Mouse (Mus musculus) heart, embryonic 15.5 days (tissue): ENCODE data around the gene Acad10. TPM values are rescaled to one million over a fixed set of nuclear protein-coding genes. Genes with fewer than 3 reads are reported as not detected.
"Not testable (repeated sequence)": the region's sequence is repeated elsewhere in the genome, so short reads cannot be mapped to it uniquely, and the experiment has no call there.

Experiments
- ATAC-seq: fragments of 200-750 bp; cut with Nextera tagmentation; replicated peaks from 2 replicates; pipeline ENCODE4 v1.8.0; 2017; ENCODE audit warnings: low read depth, moderate TSS enrichment; ENCODE audit not compliant: insufficient number of reproducible peaks, insufficient read depth, low FRiP score
- H3K27ac ChIP-seq: fragments of 300-500 bp; sonication (generic); 2 replicates; pipeline ENCODE4 v1.5.1; 2015; ENCODE audit warnings: mild to moderate bottlenecking, inconsistent platforms
- H3K27me3 ChIP-seq: fragments of 300-500 bp; sonication (generic); 2 replicates; pipeline ENCODE4 v1.6.1; 2015; ENCODE audit warnings: inconsistent platforms
- H3K36me3 ChIP-seq: fragments of 300-500 bp; sonication (generic); 2 replicates; pipeline ENCODE4 v1.6.1; 2015; ENCODE audit warnings: mild to moderate bottlenecking, inconsistent platforms
- H3K4me1 ChIP-seq: fragments of 300-500 bp; sonication (generic); replicated peaks from 2 replicates; pipeline ENCODE4 v1.6.1; 2015; ENCODE audit warnings: inconsistent platforms
- H3K4me2 ChIP-seq: fragments of 300-500 bp; sonication (generic); 2 replicates; pipeline ENCODE4 v1.6.1; 2015; ENCODE audit warnings: inconsistent platforms, mild to moderate bottlenecking, moderate library complexity
- H3K4me3 ChIP-seq: fragments of 300-500 bp; sonication (generic); 2 replicates; pipeline ENCODE4 v1.5.1; 2015; ENCODE audit warnings: mild to moderate bottlenecking, inconsistent platforms
- H3K9ac ChIP-seq: fragments of 300-500 bp; sonication (generic); 2 replicates; pipeline ENCODE4 v1.6.1; 2015; ENCODE audit warnings: mild to moderate bottlenecking, inconsistent platforms
- H3K9me3 ChIP-seq: fragments of 300-500 bp; sonication (generic); replicated peaks from 2 replicates; pipeline ENCODE4 v1.6.1; 2016; ENCODE audit warnings: inconsistent platforms
- WGBS: fragments of 180-500 bp; shearing (Covaris S2); methylation state at CpG from one replicate; pipeline ENCODE4 v1.1.7; 2015; ENCODE audit warnings: mixed read lengths; 5-methylcytosine and 5-hydroxymethylcytosine counted together
- polyA plus RNA-seq: library from polyadenylated mRNA; unstranded; fragments of >200 nt; fragmentation: Nextera tagmentation; extraction: Ambion mirVana; gene quantifications from 2 replicates; pipeline ENCODE4 v1.2.1, GENCODE M21; 2015

Acad10 gene
- polyA plus RNA-seq: 1.6 and 2.5 TPM in 2 replicates

DNA sequence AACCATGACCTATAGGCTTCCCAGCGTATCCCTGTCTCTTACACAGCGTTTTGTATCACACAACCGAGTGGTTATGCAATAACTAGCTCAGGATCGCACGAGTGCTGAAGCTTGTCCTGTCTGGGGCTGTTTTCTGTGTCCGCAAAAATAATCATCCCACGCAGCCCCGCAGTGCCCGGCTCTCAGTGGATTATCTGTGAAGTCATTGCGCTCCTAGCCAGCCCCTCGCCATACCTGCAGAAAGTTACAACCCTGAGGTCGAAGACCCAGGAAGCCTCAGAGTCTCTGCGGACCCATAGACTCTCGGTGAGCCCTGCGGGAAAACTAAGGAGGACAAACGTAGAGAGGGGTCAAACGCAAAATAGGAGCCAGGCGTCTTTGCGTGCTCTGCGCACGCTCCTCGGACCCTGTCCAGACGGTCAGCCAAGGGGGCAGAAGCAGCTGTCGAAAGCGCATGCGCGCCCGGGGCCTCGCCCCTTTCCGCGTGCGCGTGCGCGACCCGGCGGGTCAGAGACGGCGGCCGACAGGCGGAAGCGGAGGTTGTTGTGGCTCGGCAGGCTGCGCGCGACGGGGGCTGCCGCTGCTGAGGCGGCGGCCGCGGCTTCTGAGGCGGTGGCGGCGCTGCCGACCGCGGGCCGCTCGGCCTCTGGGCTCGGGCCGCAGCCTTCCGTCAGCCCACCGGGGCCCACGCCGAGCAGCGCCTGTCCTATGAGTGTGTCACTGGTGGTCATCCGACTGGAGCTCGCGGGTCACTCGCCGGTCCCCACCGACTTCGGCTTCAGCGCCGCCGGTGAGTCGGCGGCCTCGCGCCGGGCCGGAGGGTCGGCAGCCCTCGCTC, at the start of gene Acad10, which contains the start of gene Brap:
TSS of gene Acad10 (minus strand) at position 456 of the 838 bp plus-strand sequence.
TSS of gene Brap (plus strand) at position 505 of the 838 bp plus-strand sequence.
- peak; percentile 92 for ATAC-seq
- H3K4me2 ChIP-seq: peak within 1 kb of the TSS; percentile 74
- peak within 1 kb of the TSS; percentile 63 for H3K27ac ChIP-seq
- H3K27me3 ChIP-seq: no peaks in the 10 kb centered on the region
- peak within 1 kb of the TSS; percentile 90 for H3K4me3 ChIP-seq
- no peaks in the 10 kb centered on the region for H3K9me3 ChIP-seq
- H3K4me1 ChIP-seq: peaks cover 15% of the 10 kb centered on the region
- H3K36me3 ChIP-seq: peaks cover 25% of the 10 kb centered on the region
- H3K9ac ChIP-seq: peak within 1 kb of the TSS; percentile 88
- WGBS: 1% methylated on average over 74 of the region's 85 CpGs

DNA sequence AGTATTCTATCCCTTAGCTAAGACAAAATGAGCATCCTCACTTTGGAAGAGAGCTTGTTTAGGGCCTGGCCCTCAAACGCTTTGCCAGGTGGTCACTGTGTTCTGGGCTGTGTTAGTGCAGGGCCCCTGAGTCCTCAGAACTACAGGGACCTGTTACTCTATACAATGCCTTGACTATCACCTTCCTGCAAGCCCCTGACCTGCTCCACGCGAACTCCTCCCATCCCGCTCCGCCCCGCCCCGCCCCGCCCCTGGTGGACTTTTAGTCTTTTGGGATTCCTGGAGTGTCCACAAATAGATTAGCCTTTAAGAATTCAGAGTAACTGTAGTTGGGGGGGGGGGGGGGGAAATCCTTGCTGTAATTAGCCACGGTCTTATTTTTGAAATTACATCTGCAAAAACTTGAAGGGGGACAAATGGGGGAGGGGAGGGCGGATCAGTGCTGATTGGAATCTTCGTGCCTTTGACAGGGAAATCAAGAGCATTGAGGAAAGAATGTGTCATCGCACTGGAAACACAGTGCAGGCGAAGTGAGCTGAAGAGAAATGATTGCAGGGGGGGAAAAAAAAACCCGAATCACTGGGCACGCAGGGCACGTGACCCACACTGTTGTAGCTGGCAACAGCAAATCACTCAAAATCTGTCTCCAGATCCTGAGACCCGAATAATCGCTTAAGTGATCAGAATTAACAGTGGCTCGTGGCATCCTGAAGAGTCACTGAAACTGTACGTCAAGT, 44.4 kb upstream of the Acad10 start:
- H3K9me3 ChIP-seq: no peaks in the 10 kb centered on the region
- H3K4me1 ChIP-seq: peaks cover 25% of the 10 kb centered on the region
- H3K9ac ChIP-seq: 0 out of 2 replicates have a peak overlapping the region, but pooled peaks have one; percentile 19
- peak overlapping the region; percentile 65 for H3K4me2 ChIP-seq
- 6% methylated on average over 20 of the region's 20 CpGs for WGBS
- no peak overlapping the region for H3K27ac ChIP-seq
- peak; percentile 27; the same call in 1 of the 2 replicates for ATAC-seq
- peak overlapping the region; percentile 39 for H3K4me3 ChIP-seq
- no peaks in the 10 kb centered on the region for H3K27me3 ChIP-seq
- H3K36me3 ChIP-seq: no peaks in the 10 kb centered on the region

DNA sequence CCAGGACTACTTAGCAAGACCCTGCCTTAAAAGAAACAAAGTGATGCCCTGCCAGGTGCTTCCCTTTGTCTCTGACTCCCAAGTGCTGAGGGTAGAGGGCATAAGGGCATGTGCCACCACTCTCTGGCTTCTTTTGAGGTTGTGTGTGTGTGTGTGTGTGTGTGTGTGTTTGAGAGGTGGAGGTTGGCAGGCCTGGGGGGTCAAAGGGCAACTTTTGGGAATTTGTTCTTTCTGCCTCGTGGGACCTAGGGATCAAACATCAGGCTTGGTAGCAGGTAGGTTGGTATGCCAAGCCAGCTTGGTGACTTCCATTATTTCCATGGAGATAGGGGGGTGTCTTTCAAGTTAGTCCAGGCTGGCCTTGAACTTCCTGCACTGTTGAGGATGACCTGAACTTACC, 43.0 kb upstream of the Acad10 start:
- H3K27me3 ChIP-seq: no peaks in the 10 kb centered on the region
- H3K9ac ChIP-seq: no peak overlapping the region
- ATAC-seq: no peak
- no peak overlapping the region for H3K27ac ChIP-seq
- H3K4me2 ChIP-seq: no peak overlapping the region
- no peaks in the 10 kb centered on the region for H3K9me3 ChIP-seq
- no peak overlapping the region for H3K4me3 ChIP-seq
- 61% methylated on average over 1 of the region's 1 CpGs for WGBS
- no peaks in the 10 kb centered on the region for H3K36me3 ChIP-seq
- H3K4me1 ChIP-seq: peaks cover 25% of the 10 kb centered on the region

DNA sequence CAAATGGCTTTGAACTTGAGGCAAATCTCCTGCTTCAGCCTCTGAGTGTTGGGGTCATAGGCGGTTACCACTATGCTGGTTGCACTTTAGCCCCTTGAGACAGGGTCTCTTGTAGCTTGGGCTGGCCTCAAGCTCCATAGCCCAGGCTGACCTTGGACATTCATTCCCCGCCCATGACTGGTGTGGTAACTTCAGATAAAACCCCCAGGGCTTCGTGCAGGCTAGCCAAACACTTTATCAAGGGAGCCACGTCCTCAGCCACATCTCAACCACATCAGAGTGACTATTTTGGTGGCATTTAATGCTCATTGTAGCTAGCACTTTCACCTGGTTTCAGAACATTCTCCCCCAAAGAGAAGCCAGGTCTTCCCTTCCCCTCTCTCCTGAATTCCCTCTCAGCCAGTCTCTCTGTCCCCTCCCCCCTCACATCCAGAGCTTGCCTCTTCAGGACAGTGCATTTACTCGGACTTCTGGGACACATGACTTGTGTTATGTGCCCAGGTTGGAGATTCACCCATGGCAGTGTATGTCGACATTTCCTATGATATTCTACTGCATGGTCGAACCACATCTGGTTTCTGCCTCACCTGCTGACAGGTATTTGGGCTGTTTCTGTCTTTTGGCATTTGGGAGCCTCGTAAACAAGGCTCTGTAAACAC, 40.9 kb upstream of the Acad10 start:
- Histone ChIP-seq H3K4me2 (no peak overlapping the region), H3K9me3 (no peaks in the 10 kb centered on the region), H3K27me3 (no peaks in the 10 kb centered on the region), H3K36me3 (no peaks in the 10 kb centered on the region), H3K27ac (no peak overlapping the region), H3K4me1 (peaks cover 25% of the 10 kb centered on the region), H3K4me3 (no peak overlapping the region), H3K9ac (no peak overlapping the region)
- 41% methylated on average over 8 of the region's 8 CpGs for WGBS
- ATAC-seq: no peak

DNA sequence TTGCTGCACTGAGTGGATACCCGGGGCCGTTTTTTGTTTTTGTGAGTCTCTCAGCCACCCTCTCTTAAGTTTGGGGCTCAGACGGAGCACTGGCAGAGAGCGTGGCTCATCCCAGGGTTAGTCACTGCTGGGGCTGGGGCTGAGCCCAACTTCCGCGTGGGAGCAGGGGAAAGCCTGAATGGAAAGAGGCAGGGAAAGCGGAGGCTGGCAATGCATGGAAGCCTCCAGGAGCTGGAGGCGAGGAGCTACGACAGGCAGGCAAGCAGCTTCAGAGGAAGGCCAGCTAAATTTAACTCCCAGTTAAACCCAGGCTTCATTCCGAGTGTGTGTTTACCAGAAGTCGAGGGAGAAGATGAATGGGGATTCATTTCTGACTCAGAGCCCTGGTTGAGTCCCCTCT, 40.2 kb upstream of the Acad10 start:
- Histone ChIP-seq H3K27me3 (no peaks in the 10 kb centered on the region), H3K27ac (peak overlapping the region; percentile 80), H3K4me2 (peak overlapping the region; percentile 65), H3K9me3 (no peaks in the 10 kb centered on the region), H3K4me3 (peak overlapping the region; percentile 34), H3K36me3 (no peaks in the 10 kb centered on the region), H3K4me1 (peaks cover 25% of the 10 kb centered on the region), H3K9ac (peak overlapping the region; percentile 60)
- 12% methylated on average over 11 of the region's 11 CpGs for WGBS
- ATAC-seq: no peak

DNA sequence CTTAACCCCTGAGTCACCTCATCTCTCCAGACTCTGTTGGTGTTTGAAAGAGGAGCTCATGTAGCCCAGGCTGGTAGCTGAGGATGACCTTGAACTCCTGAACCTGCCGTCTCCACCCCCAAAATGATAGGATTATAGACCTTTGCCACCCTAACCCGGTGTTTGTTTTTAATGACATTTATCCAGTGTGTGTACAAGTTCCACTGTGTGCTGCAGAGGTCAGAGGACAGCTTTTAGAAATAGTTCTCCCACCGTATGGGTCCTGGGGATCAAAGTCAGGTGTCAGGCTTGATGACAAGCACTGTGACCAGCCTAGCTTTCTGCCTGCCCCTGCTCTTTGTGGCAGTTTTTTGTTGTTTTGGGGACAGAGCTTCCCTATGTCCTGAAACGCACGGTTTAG, 39.6 kb upstream of the Acad10 start:
- no peak for ATAC-seq
- WGBS: 45% methylated on average over 5 of the region's 5 CpGs
- peaks cover 22% of the 10 kb centered on the region for H3K4me1 ChIP-seq
- no peaks in the 10 kb centered on the region for H3K9me3 ChIP-seq
- H3K4me2 ChIP-seq: peak overlapping the region; percentile 65
- H3K4me3 ChIP-seq: no peak overlapping the region
- peak overlapping the region; percentile 80 for H3K27ac ChIP-seq
- H3K36me3 ChIP-seq: no peaks in the 10 kb centered on the region
- no peak overlapping the region for H3K9ac ChIP-seq
- no peaks in the 10 kb centered on the region for H3K27me3 ChIP-seq

DNA sequence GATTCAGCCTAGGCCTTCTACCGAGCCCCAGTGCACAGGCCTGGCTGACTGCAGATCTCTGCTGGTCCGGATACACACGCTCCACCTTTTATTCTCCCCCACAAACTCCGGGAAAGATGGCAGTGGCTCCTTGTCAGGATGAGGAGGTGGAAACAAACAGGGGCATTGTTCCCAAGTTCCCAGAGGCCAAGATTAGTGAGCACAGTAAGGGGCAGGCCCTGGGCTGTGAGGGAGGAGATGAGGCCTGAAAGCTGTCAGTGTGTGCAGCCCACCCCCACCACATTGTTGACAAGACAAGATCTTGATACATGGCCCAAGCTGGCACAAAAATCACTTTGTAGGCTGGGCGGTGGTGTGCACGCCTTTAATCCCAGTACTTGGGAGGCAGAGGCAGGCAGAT, 36.4 kb upstream of the Acad10 start:
- no peaks in the 10 kb centered on the region for H3K9me3 ChIP-seq
- ATAC-seq: no peak
- H3K4me1 ChIP-seq: peaks cover 16% of the 10 kb centered on the region
- H3K27me3 ChIP-seq: no peaks in the 10 kb centered on the region
- no peak overlapping the region for H3K27ac ChIP-seq
- 63% methylated on average over 6 of the region's 6 CpGs for WGBS
- no peak overlapping the region for H3K4me3 ChIP-seq
- no peak overlapping the region for H3K9ac ChIP-seq
- H3K4me2 ChIP-seq: no peak overlapping the region
- no peaks in the 10 kb centered on the region for H3K36me3 ChIP-seq

DNA sequence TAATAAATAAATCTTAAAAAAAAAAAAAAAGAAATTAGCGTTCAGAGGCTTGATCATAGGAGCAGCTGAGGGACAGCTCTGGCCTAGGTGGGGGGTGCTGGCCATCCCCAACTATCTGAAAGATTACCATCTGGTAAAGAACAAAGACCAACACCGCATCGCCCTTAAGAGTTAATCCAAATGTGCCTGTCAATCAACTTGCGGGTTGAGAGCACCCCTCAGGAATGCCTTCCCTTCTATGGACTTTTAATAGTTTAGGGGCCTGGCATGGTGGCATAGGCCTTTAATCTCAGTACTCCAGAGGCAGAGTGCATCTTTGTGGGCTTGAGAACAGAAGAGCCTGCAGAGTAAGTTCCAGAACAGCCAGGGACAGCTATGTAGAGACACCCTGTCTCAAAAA, 32.6 kb upstream of the Acad10 start:
- Histone ChIP-seq H3K27me3 (no peaks in the 10 kb centered on the region), H3K9ac (no peak overlapping the region), H3K27ac (no peak overlapping the region), H3K4me3 (no peak overlapping the region), H3K4me2 (no peak overlapping the region), H3K4me1 (0 out of 2 replicates have a peak, but pooled peaks cover 3% of the 10 kb centered on the region), H3K9me3 (no peaks in the 10 kb centered on the region), H3K36me3 (no peaks in the 10 kb centered on the region)
- no peak for ATAC-seq
- 72% methylated on average over 4 of the region's 4 CpGs for WGBS

DNA sequence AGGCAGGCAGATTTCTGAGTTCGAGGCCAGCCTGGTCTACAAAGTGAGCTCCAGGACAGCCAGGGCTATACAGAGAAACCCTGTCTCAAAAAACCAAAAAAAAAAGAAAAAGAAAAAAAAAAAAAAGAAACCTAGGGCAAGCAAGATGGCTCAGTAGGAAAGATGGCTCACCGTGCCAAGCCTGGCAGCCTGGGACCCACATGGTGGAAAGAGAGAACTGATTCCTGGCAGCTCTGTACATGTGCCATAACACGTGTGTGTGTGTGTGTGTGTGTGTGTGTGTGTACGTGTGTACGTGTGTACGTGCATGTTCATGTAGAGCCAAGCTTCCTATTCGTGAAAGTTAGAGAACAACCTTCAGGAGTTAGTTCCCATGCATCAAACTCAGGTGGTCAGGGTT, 31.1 kb upstream of the Acad10 start:
- H3K27me3 ChIP-seq, H3K27ac ChIP-seq, H3K4me1 ChIP-seq, ATAC-seq, H3K4me2 ChIP-seq, H3K9me3 ChIP-seq, H3K36me3 ChIP-seq, H3K9ac ChIP-seq, H3K4me3 ChIP-seq: not testable (repeated sequence)
- WGBS: 91% methylated on average over 7 of the region's 7 CpGs

DNA sequence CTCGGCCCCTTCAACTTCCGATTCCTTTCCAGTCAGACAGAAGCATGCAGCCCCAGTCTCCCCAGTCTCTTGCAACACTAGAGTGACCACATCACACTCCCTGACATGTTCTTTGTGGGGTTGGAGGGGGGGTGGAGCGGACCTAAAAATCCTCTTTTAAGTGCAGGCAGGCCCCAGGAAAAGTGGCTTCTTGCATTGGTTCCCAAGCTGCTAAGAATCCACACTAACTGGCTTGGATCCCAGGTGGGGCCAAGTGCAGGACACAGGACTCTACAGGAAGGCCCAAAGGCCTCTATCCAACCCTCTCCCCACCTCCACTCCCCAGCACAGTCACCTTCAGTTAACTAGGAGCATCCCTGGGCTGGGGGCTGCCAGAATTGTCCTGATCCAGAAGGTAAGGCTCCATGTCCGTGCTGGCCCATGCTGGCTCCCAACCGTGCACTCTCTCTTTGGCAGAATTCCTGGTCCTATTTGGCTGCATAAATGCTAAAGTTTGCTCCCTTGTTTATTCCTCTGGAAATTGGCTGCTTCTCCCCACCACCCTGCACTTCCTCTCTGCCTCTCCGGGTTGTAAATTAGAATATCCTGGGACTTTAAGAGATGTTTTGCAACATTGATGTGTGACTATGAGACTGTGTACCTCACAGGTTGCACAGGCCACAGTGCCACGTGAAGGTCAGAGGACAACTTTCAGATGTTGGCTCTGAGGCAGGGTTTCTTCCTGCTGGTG, 30.3 kb upstream of the Acad10 start:
- H3K9me3 ChIP-seq: no peaks in the 10 kb centered on the region
- H3K36me3 ChIP-seq: 0 out of 2 replicates have a peak, but pooled peaks cover 4% of the 10 kb centered on the region
- H3K4me2 ChIP-seq: no peak overlapping the region
- H3K27me3 ChIP-seq: no peaks in the 10 kb centered on the region
- 72% methylated on average over 7 of the region's 7 CpGs for WGBS
- ATAC-seq: no peak
- no peak overlapping the region; the same call in 1 of the 2 replicates for H3K27ac ChIP-seq
- peaks cover 13% of the 10 kb centered on the region for H3K4me1 ChIP-seq
- no peak overlapping the region for H3K4me3 ChIP-seq
- no peak overlapping the region for H3K9ac ChIP-seq
